Mouse (Mus musculus) forebrain, embryonic 14.5 days (tissue): ENCODE measurements around the gene Tmem136. TPM values are rescaled to one million over a fixed set of nuclear protein-coding genes. Genes with fewer than 3 reads are reported as not detected.
A peak's percentile ranks its signal among the peaks of the same experiment; 100 is the strongest.

Source experiments
- ATAC-seq: fragments of 200-750 bp; cut with Nextera tagmentation; 2 replicates; pipeline ENCODE4 v1.8.0; 2017; ENCODE audit warnings: mild to moderate bottlenecking, moderate library complexity
- DNase-seq: peaks from one replicate; pipeline ENCODE4 v3.0.0-alpha.2; 2015; ENCODE audit warnings: low spot score
- H3K27ac ChIP-seq: fragments of 300-500 bp; sonication (generic); 2 replicates; pipeline ENCODE4 v1.5.1; 2014; ENCODE audit warnings: low read depth, mild to moderate bottlenecking, control low read depth, low read length, moderate library complexity
- H3K27me3 ChIP-seq: fragments of 300-500 bp; sonication (generic); replicated peaks from 2 replicates; pipeline ENCODE4 v1.6.1; 2014; ENCODE audit warnings: low read length, control low read depth, mixed read lengths; ENCODE audit not compliant: control insufficient read depth, insufficient read depth
- H3K36me3 ChIP-seq: fragments of 300-500 bp; sonication (generic); 2 replicates; pipeline ENCODE4 v1.6.1; 2014; ENCODE audit warnings: low read length, control low read depth; ENCODE audit not compliant: control insufficient read depth, insufficient read depth
- H3K4me1 ChIP-seq: fragments of 300-500 bp; sonication (generic); 2 replicates; pipeline ENCODE4 v1.6.1; 2014; ENCODE audit warnings: antibody characterized with exemption, low read length, control low read depth; ENCODE audit not compliant: control insufficient read depth, insufficient read depth
- H3K4me2 ChIP-seq: fragments of 300-500 bp; sonication (generic); 2 replicates; pipeline ENCODE4 v1.6.1; 2014; ENCODE audit warnings: mild to moderate bottlenecking, control low read depth, low read length
- H3K4me3 ChIP-seq: fragments of 300-500 bp; sonication (generic); 2 replicates; pipeline ENCODE4 v1.5.1; 2014; ENCODE audit warnings: low read depth, low read length, control low read depth
- H3K9ac ChIP-seq: fragments of 300-500 bp; sonication (generic); 2 replicates; pipeline ENCODE4 v1.6.1; 2014; ENCODE audit warnings: mild to moderate bottlenecking, low read length, control low read depth, moderate library complexity
- H3K9me3 ChIP-seq: fragments of 300-500 bp; sonication (generic); replicated peaks from 2 replicates; pipeline ENCODE4 v1.6.1; 2016; ENCODE audit warnings: low read length, control low read depth, mixed read lengths; ENCODE audit not compliant: control insufficient read depth
- WGBS: fragments of 180-500 bp; shearing (Covaris S2); extraction: QIAGEN DNeasy Blood & Tissue Kit; methylation state at CpG from one replicate; pipeline ENCODE4 v1.1.7; 2014; 5-methylcytosine and 5-hydroxymethylcytosine counted together
- polyA plus RNA-seq: library from polyadenylated mRNA; unstranded; fragments of >200 nt; fragmentation: Nextera tagmentation; extraction: Ambion mirVana; gene quantifications from 2 replicates; pipeline ENCODE4 v1.2.1, GENCODE M21; 2014

Gene Tmem136
- polyA plus RNA-seq, 1 experiment from 2014 or later: 9.2 TPM

DNA sequence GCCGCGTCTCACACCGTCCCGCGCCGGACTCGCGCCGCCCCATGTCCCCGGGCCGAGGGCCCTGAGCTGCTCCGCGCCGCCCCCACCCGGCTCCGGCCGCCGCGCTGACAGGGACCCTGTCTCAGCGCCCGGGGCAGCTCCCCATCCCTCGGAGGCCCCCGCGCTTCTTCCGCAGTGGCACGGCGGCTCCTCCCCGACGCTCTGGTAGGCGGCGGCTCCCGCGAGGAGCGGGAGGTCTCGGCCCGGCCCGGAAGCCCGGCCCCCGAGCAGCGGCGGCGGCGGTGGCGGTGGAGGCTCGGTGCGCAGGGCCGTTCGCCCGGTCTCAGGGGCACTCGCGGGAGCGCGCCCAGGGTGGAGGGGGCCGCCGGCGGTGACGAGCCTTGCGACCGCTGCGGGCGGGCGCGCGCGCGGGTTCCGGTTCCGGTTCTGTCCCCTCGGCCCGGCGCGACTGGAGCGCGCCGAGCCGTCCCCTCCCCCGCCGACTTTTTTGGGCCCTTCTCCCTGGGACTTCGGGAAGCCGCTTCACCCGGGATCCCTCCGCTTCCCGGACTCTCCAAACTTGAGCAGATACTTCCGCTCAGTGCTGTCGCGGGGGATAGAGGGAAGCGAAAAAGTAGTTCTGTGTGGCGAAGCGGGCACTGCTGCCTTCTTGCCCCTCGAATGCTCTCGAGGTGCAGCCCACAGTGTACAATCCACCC lies 10.6 kb downstream of the Tmem136 start:
- Histone ChIP-seq H3K4me2 (peak overlapping the region; percentile 61), H3K9me3 (no peaks in the 10 kb centered on the region), H3K27me3 (no peaks in the 10 kb centered on the region), H3K4me1 (peaks cover 20% of the 10 kb centered on the region), H3K27ac (peak overlapping the region; percentile 87), H3K4me3 (peak overlapping the region; percentile 90), H3K9ac (peak overlapping the region; percentile 90), H3K36me3 (peaks cover 8% of the 10 kb centered on the region)
- peak; percentile 86 for ATAC-seq
- DNase-seq: peak; percentile 97
- WGBS: under 1% methylated on average over 47 of the region's 91 CpGs

DNA sequence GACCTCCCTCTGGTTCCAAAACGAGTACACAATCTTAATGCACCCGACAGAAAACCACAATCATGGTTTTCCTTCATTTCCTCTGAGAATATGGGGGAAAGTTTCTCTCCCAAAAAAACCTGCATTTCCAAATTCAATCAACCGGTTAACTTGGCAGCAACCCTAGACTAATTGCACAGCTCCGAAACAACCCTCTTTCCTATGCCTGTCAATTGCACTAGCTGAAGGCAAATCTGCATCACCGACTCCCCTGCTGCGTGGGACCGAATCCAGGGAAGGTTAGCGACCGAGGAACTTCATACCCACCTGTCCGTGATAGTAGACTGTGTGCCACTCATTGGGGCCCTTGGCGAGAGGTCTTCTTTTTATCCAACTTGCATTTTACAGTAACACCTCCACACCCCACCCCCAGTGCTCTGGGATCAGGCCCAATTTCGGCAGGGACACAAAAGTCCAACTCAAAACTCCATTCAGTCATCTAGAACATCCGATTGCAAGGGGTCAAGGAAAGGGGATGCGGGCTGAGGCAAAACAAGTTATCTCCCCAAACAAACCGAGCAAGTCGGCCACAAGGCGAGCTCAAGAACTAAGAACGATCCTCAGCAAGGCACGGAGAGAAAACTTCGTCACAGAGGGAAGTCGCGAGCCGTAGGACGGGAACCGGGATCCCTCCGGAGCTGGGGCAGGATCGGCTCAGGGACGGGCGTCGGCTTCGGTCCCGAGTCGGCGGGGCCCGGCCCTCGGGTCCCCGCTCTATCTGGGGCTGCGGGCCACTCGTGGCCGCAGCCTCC lies 11.3 kb downstream of the Tmem136 start:
- H3K9ac ChIP-seq: peak overlapping the region; percentile 90
- no peaks in the 10 kb centered on the region for H3K9me3 ChIP-seq
- H3K4me2 ChIP-seq: peak overlapping the region; percentile 61
- peak overlapping the region; percentile 90 for H3K4me3 ChIP-seq
- H3K27ac ChIP-seq: peak overlapping the region; percentile 87
- ATAC-seq (no peak; the same call in 1 of the 2 replicates), DNase-seq (peak; percentile 73)
- under 1% methylated on average over 40 of the region's 40 CpGs for WGBS
- no peaks in the 10 kb centered on the region for H3K27me3 ChIP-seq
- peaks cover under 1% of the 10 kb centered on the region; the same call in 1 of the 2 replicates for H3K36me3 ChIP-seq
- H3K4me1 ChIP-seq: peaks cover 20% of the 10 kb centered on the region

DNA sequence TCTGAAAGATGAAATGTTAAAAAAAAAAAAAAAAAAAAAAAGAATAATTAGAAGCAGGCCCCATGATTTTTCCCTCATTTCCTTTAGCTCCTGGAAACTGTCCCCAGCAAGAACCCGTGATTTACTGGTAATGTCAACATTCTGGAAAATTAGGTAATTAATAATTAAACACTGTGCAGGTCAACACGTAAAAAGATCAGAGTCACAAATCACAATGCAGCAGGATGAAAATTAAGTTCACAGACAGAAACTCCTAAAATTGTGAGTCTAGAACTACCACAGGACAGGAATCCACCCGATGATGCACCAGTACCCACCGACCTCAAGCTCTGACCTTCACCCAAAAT lies 11.9 kb downstream of the Tmem136 start:
- 2% methylated on average over 4 of the region's 4 CpGs for WGBS
- H3K36me3 ChIP-seq: no peaks in the 10 kb centered on the region
- no peak for ATAC-seq
- no peak for DNase-seq
- no peaks in the 10 kb centered on the region for H3K9me3 ChIP-seq
- H3K4me3 ChIP-seq: peak overlapping the region; percentile 90
- peak overlapping the region; percentile 90 for H3K9ac ChIP-seq
- peaks cover 20% of the 10 kb centered on the region for H3K4me1 ChIP-seq
- peak overlapping the region; percentile 61 for H3K4me2 ChIP-seq
- no peak overlapping the region for H3K27ac ChIP-seq
- H3K27me3 ChIP-seq: no peaks in the 10 kb centered on the region

- Histone ChIP-seq H3K27ac (no peak overlapping the region), H3K9me3 (no peaks in the 10 kb centered on the region), H3K36me3 (no peaks in the 10 kb centered on the region), H3K4me1 (peaks cover 20% of the 10 kb centered on the region), H3K4me3 (peak overlapping the region; percentile 90), H3K4me2 (peak overlapping the region; percentile 61), H3K9ac (peak overlapping the region; percentile 40), H3K27me3 (no peaks in the 10 kb centered on the region)
- DNase-seq: no peak
- 23% methylated on average over 4 of the region's 4 CpGs for WGBS
- ATAC-seq: no peak
Measured at GRCm38 (mm10) chr9:43103675-43104299, 12.6 kb downstream of the Tmem136 start.

DNA sequence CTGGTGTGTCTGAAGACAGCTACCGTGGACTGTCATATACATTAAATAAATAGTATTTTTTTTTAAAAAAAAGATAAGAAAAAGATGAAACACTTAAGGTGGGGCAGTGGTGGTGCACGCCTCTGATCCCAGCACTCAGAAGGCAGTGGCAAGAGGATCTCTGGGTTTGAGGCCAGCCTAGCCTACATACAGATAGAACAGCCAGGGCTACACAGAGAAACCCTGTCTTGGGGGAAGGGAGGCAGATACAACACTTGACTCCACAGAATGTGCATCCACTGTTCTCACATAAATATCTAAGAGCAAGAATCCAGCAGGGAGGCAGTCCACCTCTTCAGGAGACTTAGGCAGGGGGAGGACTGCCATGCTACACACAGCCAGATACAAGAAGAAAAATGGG lies 13.4 kb downstream of the Tmem136 start:
- DNase-seq (no peak), ATAC-seq (no peak)
- Histone ChIP-seq H3K9me3 (no peaks in the 10 kb centered on the region), H3K4me1 (peaks cover 20% of the 10 kb centered on the region), H3K4me2 (peak overlapping the region; percentile 61), H3K27me3 (no peaks in the 10 kb centered on the region), H3K27ac (no peak overlapping the region), H3K9ac (0 out of 2 replicates have a peak overlapping the region, but pooled peaks have one; percentile 29), H3K4me3 (no peak overlapping the region), H3K36me3 (no peaks in the 10 kb centered on the region)
- WGBS: 92% methylated on average over 2 of the region's 2 CpGs

DNA sequence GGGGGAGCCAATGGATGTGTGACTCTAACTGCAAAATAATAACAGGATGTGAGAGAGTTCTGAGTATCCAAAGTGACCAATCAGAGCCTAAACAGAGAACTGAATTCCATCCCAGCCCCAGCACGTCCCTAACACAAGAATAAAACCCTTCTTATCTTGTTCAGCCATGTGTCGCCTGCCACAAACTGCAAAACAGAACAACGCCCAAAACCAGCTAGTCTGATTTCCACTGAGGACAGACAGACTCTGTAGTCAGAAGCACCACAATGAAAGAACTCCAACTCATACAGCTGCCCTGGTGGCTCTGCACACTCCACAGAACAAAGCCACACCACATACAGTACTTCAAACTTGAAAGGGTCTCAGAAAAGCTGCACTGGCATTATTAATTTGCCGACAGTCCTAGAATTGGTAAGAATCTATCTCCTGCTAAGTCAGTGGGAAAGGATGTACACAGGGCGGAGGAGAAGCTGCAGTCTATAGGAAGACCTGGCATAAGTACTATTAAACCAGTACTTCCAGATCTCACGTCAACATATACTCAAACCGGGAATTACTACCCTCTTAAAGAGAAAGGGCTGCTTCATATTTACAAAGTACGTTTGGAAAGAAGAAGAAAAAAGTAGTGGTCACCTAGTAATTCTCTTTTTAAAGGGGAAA lies 14.3 kb downstream of the Tmem136 start:
- Histone ChIP-seq H3K4me1 (peaks cover 20% of the 10 kb centered on the region), H3K9ac (no peak overlapping the region), H3K9me3 (no peaks in the 10 kb centered on the region), H3K27ac (no peak overlapping the region), H3K4me3 (0 out of 2 replicates have a peak overlapping the region, but pooled peaks have one; percentile 0), H3K27me3 (no peaks in the 10 kb centered on the region), H3K36me3 (no peaks in the 10 kb centered on the region), H3K4me2 (peak overlapping the region; percentile 61; the same call in 1 of the 2 replicates)
- WGBS: 69% methylated on average over 8 of the region's 8 CpGs
- no peak for ATAC-seq
- DNase-seq: no peak

- Histone ChIP-seq H3K4me1 (peaks cover 20% of the 10 kb centered on the region), H3K36me3 (no peaks in the 10 kb centered on the region), H3K27me3 (no peaks in the 10 kb centered on the region), H3K4me3 (no peak overlapping the region), H3K4me2 (no peak overlapping the region), H3K9ac (no peak overlapping the region), H3K27ac (no peak overlapping the region), H3K9me3 (no peaks in the 10 kb centered on the region)
- 65% methylated on average over 4 of the region's 4 CpGs for WGBS
- DNase-seq: no peak
- ATAC-seq: no peak
Measured at GRCm38 (mm10) chr9:43098922-43099321, 17.4 kb downstream of the Tmem136 start.

- 93% methylated on average over 3 of the region's 3 CpGs for WGBS
- no peak overlapping the region for H3K27ac ChIP-seq
Measured at GRCm38 (mm10) chr9:43097801-43098557, 18.4 kb downstream of the Tmem136 start.

More at GRCm38 (mm10) chr9:43097801-43098557, 18.4 kb downstream of the Tmem136 start:
- no peaks in the 10 kb centered on the region for H3K36me3 ChIP-seq
- no peaks in the 10 kb centered on the region for H3K9me3 ChIP-seq
- DNase-seq: no peak
- no peak overlapping the region for H3K4me2 ChIP-seq
- ATAC-seq: no peak
- no peak overlapping the region for H3K4me3 ChIP-seq
- peaks cover 10% of the 10 kb centered on the region for H3K4me1 ChIP-seq
- H3K27me3 ChIP-seq: no peaks in the 10 kb centered on the region
- H3K9ac ChIP-seq: no peak overlapping the region
